Mouse (Mus musculus) limb, embryonic 12.5 days (tissue): Measurements from ENCODE around the gene Bves. TPM values are rescaled to one million over a fixed set of nuclear protein-coding genes. Genes with fewer than 3 reads are reported as not detected.
"Not testable (repeated sequence)": the region's sequence is repeated elsewhere in the genome, so short reads cannot be mapped to it uniquely, and the experiment has no call there.

ENCODE experiments used
- ATAC-seq: fragments of 200-750 bp; cut with Nextera tagmentation; 2 replicates; pipeline ENCODE4 v1.8.0; 2017; ENCODE audit warnings: low read depth, moderate TSS enrichment; ENCODE audit not compliant: insufficient number of reproducible peaks, insufficient read depth, low FRiP score, low TSS enrichment
- H3K27ac ChIP-seq: fragments of 300-500 bp; sonication (generic); 2 replicates; pipeline ENCODE4 v1.5.1; 2016; ENCODE audit warnings: mild to moderate bottlenecking, moderate library complexity
- H3K27me3 ChIP-seq: fragments of 300-500 bp; sonication (generic); 2 replicates; pipeline ENCODE4 v1.6.1; 2016; ENCODE audit warnings: mild to moderate bottlenecking, moderate library complexity
- H3K36me3 ChIP-seq: fragments of 300-500 bp; sonication (generic); 2 replicates; pipeline ENCODE4 v1.6.1; 2016; ENCODE audit warnings: mild to moderate bottlenecking, moderate library complexity
- H3K4me1 ChIP-seq: fragments of 300-500 bp; sonication (generic); replicated peaks from 2 replicates; pipeline ENCODE4 v1.6.1; 2016
- H3K4me2 ChIP-seq: fragments of 300-500 bp; sonication (generic); 2 replicates; pipeline ENCODE4 v1.6.1; 2016; ENCODE audit warnings: mild to moderate bottlenecking, moderate library complexity
- H3K4me3 ChIP-seq: fragments of 300-500 bp; sonication (generic); replicated peaks from 2 replicates; pipeline ENCODE4 v1.5.1; 2016; ENCODE audit warnings: mild to moderate bottlenecking
- H3K9ac ChIP-seq: fragments of 300-500 bp; sonication (generic); replicated peaks from 2 replicates; pipeline ENCODE4 v1.6.1; 2016; ENCODE audit warnings: mild to moderate bottlenecking, moderate library complexity
- H3K9me3 ChIP-seq: fragments of 300-500 bp; sonication (generic); 2 replicates; pipeline ENCODE4 v1.6.1; 2016; ENCODE audit warnings: mild to moderate bottlenecking, moderate library complexity
- WGBS: fragments of 180-500 bp; shearing (Covaris S2); methylation state at CpG from one replicate; pipeline ENCODE4 v1.1.7; 2016; 5-methylcytosine and 5-hydroxymethylcytosine counted together
- polyA plus RNA-seq: library from polyadenylated mRNA; unstranded; fragments of >200 nt; fragmentation: Nextera tagmentation; extraction: Ambion mirVana; gene quantifications from 2 replicates; pipeline ENCODE4 v1.2.1, GENCODE M21; 2016

The Bves gene
- polyA plus RNA-seq, 1 experiment from 2014 or later: 11.6 TPM

DNA sequence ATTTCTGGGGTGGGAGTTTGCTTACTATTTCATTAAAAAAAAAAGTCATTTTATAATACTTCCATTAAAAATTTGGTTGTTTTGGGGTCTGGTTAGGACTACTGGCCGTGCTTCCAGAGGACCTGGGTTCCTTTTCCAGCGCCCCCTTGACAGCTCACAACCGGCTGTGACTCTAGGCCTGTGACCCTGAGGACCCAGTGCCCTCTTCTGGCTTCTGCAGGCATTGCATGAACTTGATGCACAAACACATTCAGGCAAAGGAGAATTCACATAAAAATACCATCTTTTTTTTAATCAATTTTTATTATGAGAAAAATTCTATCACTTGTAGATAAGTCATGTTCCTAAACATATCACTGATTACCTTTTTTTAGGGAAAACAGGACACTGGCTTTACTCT is 12.6 kb downstream of the Bves start:
- H3K27ac ChIP-seq, H3K9me3 ChIP-seq, H3K27me3 ChIP-seq, H3K4me3 ChIP-seq, H3K4me2 ChIP-seq, H3K4me1 ChIP-seq, ATAC-seq, H3K9ac ChIP-seq: not testable (repeated sequence)
- 89% methylated on average over 3 of the region's 3 CpGs for WGBS
- H3K36me3 ChIP-seq: peaks cover 29% of the 10 kb centered on the region

DNA sequence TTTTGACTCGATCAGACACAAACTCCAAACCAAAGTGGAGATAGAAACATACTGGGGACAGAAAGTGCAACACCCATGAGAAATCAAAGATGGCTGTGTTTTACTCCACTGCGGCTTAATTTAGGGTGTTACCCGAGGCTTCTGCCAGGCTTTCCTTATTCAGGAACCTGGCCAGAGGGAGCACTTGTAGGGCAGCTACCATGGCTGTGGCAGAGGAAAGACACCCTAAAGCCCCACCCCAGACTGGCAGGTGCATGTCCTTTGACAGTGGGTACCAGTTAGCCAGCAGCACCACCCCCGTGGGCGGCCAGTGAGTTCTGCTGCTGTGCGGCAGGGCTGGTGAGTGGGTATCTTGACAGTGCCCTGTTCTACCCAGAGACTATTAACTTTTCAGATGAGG is 20.5 kb downstream of the Bves start:
- H3K9ac ChIP-seq: no peak overlapping the region
- H3K27me3 ChIP-seq: no peaks in the 10 kb centered on the region
- H3K9me3 ChIP-seq: no peaks in the 10 kb centered on the region
- 93% methylated on average over 6 of the region's 6 CpGs for WGBS
- no peak overlapping the region for H3K4me3 ChIP-seq
- H3K27ac ChIP-seq: no peak overlapping the region
- peaks cover 43% of the 10 kb centered on the region for H3K36me3 ChIP-seq
- H3K4me2 ChIP-seq: no peak overlapping the region
- H3K4me1 ChIP-seq: no peaks in the 10 kb centered on the region
- no peak for ATAC-seq

DNA sequence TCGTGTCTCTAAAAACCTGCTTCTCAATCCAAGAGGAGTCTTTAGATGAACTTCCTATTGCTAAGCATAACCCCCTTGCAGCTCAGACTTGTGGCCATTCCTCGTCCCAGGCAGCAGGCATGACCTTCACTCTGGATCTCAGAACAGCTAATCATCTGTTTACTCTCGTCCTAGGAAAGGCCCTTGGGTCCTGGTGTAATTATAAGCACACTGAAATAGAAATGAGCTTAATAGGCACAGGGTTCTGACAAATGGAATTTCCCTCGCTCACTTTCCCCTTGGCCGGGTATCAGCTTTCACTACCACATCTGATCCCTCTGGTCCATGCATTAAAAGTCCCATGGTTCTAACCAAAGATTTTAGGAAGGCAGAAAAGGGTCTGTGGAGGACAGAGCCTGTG is 27.8 kb downstream of the Bves start:
- H3K27me3 ChIP-seq: no peaks in the 10 kb centered on the region
- no peak for ATAC-seq

DNA sequence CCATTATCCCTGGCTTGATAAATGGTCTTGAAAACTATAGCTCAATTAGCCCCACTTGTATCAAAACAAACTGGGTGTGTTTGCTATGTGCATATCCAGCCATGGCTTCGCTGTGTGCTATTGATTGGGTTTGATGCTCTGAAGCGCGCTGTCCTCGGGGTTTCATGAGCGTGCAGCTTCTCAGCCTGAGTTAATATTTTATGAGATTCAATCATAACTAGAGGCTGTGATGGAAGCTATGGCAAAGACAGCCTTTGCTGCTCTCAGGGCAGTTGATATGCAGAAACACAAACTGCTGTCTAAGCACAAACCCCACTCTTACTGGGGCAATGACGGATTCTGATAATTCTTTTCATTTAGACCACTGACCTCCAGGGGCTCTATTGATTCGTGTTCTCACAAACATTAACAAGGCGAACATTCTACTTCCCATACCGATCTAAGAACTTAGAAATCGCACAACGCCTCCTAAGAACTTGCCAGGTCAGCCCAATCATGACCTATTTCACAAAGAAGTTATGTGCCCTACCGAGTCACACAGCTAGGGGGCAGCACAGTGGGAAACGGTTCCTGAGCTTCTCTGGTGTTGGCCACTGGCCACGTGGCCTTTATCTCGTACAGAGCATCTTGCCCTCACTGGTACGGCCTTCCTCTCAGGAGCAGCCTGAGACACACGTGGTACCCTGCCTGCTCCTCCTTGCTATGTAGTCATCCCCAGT is 31.6 kb downstream of the Bves start:
- Histone ChIP-seq H3K27me3 (no peaks in the 10 kb centered on the region), H3K4me1 (peaks cover 16% of the 10 kb centered on the region), H3K4me3 (no peak overlapping the region), H3K27ac (no peak overlapping the region), H3K36me3 (peaks cover 20% of the 10 kb centered on the region; the same call in 1 of the 2 replicates), H3K4me2 (no peak overlapping the region), H3K9ac (no peak overlapping the region), H3K9me3 (no peaks in the 10 kb centered on the region)
- WGBS: 91% methylated on average over 17 of the region's 17 CpGs
- ATAC-seq: no peak

More for the DNA sequence above, 27.8 kb downstream of the Bves start:
- Histone ChIP-seq H3K4me3 (no peak overlapping the region), H3K36me3 (peaks cover 26% of the 10 kb centered on the region), H3K4me2 (no peak overlapping the region), H3K9me3 (no peaks in the 10 kb centered on the region), H3K4me1 (peaks cover 16% of the 10 kb centered on the region), H3K27ac (0 out of 2 replicates have a peak overlapping the region, but pooled peaks have one; percentile 23), H3K9ac (no peak overlapping the region)
- WGBS: 28% methylated on average over 5 of the region's 5 CpGs

DNA sequence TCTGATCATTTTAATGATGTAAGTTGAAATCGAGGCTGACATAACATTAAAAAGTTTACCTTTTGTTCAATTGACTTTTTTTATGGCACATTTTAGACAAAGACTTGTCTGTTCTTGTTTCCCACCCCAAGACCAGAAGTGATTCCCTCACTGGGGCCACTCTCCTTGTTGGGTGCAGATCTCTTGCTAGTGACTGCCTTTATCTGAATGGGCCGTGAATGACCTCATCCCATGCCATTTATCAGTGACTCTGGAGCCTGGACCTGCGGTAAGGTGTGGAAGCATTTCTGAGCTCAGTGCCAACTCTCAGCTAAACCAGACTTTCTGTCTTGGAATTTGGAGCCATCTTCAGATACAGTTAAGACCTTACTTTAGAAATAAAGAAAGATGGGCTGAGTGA is 34.1 kb downstream of the Bves start:
- ATAC-seq: no peak
- H3K27ac ChIP-seq: no peak overlapping the region
- WGBS: 84% methylated on average over 3 of the region's 3 CpGs

DNA sequence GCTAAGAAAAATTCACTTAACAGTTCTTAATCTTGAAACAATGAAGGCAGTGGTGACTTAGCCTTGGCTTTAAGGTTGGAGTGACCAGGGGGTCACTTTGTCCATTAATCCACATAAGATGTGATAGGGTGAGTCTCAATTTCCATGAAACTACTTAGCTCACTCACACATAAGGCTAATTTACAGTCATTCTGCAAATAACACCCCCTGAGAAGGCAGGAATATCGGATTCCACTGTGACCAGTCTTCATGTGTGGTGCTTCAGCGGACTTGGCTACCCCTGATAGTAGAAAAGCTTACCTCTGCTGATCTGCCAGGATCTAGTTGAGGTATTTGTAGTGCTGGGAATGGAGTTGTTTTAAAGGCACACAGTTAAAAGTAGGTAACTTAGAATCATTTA is 35.0 kb downstream of the Bves start:
- Histone ChIP-seq H3K4me3 (no peak overlapping the region), H3K27ac (no peak overlapping the region), H3K27me3 (no peaks in the 10 kb centered on the region), H3K4me1 (no peaks in the 10 kb centered on the region), H3K9me3 (no peaks in the 10 kb centered on the region), H3K9ac (no peak overlapping the region), H3K4me2 (no peak overlapping the region), H3K36me3 (peaks cover 17% of the 10 kb centered on the region; the same call in 1 of the 2 replicates)
- 92% methylated on average over 2 of the region's 2 CpGs for WGBS
- ATAC-seq: no peak

More for the DNA sequence above, 34.1 kb downstream of the Bves start:
- H3K27me3 ChIP-seq: no peaks in the 10 kb centered on the region
- no peaks in the 10 kb centered on the region for H3K9me3 ChIP-seq
- no peak overlapping the region for H3K4me2 ChIP-seq
- H3K9ac ChIP-seq: no peak overlapping the region
- H3K36me3 ChIP-seq: peaks cover 20% of the 10 kb centered on the region; the same call in 1 of the 2 replicates
- no peak overlapping the region for H3K4me3 ChIP-seq
- H3K4me1 ChIP-seq: no peaks in the 10 kb centered on the region

DNA sequence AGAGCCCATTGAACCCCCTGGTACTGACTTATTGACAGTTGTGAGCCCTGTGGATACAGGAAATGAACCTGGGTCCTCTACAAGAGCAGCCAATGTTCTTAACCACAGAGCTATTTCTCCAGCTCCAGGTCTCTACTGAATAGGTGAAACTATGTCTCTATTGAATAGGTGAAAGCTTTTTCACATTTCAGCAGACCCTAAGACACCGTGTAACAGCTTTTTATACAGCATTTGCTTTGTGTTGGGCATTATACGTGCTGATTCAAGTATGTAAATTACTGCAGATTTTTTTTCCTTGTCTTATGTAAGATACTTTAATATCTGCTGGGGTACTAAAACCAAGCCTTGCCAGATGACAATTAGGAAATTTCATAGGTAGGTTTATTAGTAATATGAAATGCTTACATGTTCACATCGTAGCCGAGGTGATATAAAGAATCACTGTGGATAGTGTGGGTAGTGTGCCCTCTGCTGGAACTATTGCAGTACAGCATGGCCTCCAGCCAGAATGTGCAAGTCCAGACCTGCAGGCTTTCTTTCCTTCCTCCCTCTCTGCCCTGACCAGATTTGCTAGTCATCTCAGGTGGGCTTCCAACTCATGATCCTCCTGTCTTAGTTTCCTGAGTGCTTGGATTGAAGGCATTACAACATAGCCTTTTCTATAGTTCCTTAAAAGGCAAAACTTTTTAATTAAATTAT is 37.6 kb downstream of the Bves start:
- Histone ChIP-seq H3K36me3 (no peaks in the 10 kb centered on the region; the same call in 1 of the 2 replicates), H3K9me3 (no peaks in the 10 kb centered on the region), H3K4me2 (no peak overlapping the region), H3K4me3 (no peak overlapping the region), H3K27ac (no peak overlapping the region), H3K9ac (no peak overlapping the region), H3K27me3 (no peaks in the 10 kb centered on the region), H3K4me1 (no peaks in the 10 kb centered on the region)
- 65% methylated on average over 4 of the region's 4 CpGs for WGBS
- no peak for ATAC-seq

DNA sequence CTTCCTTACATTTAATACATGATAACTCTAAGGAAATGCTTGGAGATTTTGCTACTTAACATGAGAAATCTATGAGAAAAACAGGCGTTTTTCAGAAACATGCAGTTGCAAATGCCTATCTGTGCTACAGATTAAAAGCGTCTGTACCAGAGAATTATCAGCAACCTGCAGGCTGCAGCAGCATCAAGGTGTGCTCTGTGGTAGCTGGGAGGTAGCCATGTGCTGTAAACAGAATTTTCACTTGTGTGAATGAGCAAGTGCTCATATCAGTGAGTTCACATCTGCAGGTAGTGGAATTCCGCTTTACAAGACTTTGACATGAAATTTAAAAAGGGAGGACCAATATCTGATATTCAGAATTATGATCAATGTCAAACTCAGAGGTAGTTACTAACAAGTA is 42.7 kb downstream of the Bves start:
- Histone ChIP-seq H3K27me3 (no peaks in the 10 kb centered on the region), H3K27ac (no peak overlapping the region), H3K4me3 (no peak overlapping the region), H3K4me2 (no peak overlapping the region), H3K4me1 (no peaks in the 10 kb centered on the region), H3K9me3 (no peaks in the 10 kb centered on the region), H3K9ac (no peak overlapping the region), H3K36me3 (peaks cover 2% of the 10 kb centered on the region; the same call in 1 of the 2 replicates)
- no peak for ATAC-seq
- WGBS: 83% methylated on average over 3 of the region's 3 CpGs

DNA sequence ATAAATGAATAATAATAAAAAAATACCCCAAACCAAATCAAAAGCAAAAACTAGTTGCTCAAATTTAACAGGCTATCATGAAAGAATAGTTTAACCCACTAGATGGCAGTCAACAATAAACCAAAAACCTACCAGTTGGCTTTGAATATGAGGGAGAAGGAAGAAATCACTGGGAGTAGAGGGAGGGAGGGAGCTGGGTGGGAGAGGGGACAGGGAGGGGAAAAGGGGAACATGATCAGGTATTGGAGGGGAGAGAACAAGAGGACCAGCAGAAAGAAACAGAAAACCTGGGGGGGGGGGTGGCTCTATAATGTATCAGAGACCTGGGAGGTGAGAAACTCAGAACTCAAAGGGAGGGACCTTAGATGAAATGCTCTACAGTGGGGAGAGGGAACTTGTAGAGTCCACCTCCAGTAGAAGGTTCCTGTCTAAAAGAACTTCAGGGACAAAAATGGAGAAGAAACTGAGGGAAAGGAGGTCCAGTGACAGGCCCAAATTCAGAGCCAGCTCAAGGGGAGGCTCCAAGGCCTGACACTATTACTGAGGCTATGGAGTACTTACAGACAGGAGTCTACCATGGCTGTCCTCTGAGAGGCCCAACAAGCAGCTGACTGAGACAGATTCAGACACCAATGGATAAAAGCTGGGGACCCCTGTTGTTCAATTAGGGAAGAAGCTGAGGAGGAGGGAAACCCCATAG is 46.5 kb downstream of the Bves start:
- H3K36me3 ChIP-seq: peaks cover 2% of the 10 kb centered on the region; the same call in 1 of the 2 replicates
- no peaks in the 10 kb centered on the region for H3K9me3 ChIP-seq
- no peak overlapping the region for H3K4me3 ChIP-seq
- no peak for ATAC-seq
- no peak overlapping the region for H3K9ac ChIP-seq
- no peak overlapping the region for H3K4me2 ChIP-seq
- no peaks in the 10 kb centered on the region for H3K4me1 ChIP-seq
- no peaks in the 10 kb centered on the region for H3K27me3 ChIP-seq
- H3K27ac ChIP-seq: no peak overlapping the region

DNA sequence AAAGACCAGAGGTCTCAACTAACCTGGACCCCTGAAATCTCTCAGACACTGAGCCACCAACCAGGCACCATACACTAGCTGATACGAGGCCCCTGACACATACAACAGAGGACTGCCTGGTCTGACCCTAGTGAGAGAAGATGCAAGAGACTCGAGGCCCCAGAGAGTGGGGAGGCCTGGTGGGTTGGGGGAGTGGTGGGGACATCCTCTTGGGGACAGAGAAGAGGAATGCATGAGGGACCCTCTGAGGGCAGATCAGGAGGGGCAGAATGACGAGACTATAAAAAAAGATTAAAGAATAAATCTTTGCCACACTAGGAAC is 47.0 kb downstream of the Bves start:
- Histone ChIP-seq H3K4me2 (no peak overlapping the region), H3K4me3 (no peak overlapping the region), H3K4me1 (no peaks in the 10 kb centered on the region), H3K9me3 (no peaks in the 10 kb centered on the region), H3K9ac (no peak overlapping the region), H3K27ac (no peak overlapping the region), H3K27me3 (no peaks in the 10 kb centered on the region), H3K36me3 (peaks cover 2% of the 10 kb centered on the region; the same call in 1 of the 2 replicates)
- 58% methylated on average over 3 of the region's 3 CpGs for WGBS
- ATAC-seq: no peak

DNA sequence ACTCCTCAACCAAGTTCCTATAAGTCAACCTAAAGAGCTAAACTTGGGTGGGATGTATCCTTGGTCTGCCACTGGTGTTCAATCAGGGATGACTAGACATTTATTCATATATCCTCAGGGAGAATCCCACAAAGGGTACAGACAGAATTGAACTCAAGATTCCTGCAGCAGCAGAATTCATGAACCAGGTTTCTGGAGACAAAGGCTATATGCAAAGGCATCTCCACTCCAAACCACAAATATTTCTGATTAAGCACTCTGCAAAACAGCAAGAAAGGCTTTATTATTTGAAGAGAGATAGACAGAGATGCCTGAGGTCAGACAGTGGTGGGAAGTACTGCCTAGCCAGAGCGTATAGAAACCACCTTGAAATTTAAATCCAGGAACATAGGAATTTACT is 62.6 kb downstream of the Bves start:
- Histone ChIP-seq H3K4me3 (no peak overlapping the region), H3K27ac (no peak overlapping the region; the same call in 1 of the 2 replicates), H3K4me1 (no peaks in the 10 kb centered on the region), H3K36me3 (no peaks in the 10 kb centered on the region), H3K9me3 (no peaks in the 10 kb centered on the region), H3K9ac (no peak overlapping the region), H3K27me3 (no peaks in the 10 kb centered on the region), H3K4me2 (no peak overlapping the region)
- WGBS: 85% methylated on average over 1 of the region's 1 CpGs
- ATAC-seq: no peak
